Mouse (Mus musculus): ENCODE measurements at regions not wholly inside any gene's neighbourhood (a gene's known extent, or its start where the extent isn't known, plus 50 kb on each side); places are given as distances from the start of the nearest gene placed in this dataset.

DNA sequence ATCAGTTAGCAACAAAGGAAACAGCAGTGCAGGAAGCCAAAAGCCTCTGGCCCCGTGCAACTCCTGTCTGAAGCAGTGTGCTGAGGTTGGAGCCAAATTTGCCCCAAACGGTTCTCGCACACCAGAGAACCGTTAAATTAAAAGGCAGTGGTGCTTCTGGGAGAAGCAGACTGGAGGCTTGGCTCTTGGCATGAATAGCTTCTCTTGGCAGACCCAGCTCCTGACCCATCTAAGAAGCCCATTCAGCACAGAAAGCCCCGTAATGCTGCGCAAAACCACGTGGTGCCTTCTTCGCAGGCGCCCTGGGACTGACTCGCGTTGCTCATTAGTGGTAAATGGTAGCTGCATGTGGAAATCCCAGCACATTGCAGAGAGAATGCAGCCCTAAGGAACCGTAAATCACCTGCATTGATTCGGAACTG is 340.2 kb upstream of the Slc24a2 start:
- DNase-seq (ENCODE audit: extremely low read depth, low read depth, low spot score): no peak

DNA sequence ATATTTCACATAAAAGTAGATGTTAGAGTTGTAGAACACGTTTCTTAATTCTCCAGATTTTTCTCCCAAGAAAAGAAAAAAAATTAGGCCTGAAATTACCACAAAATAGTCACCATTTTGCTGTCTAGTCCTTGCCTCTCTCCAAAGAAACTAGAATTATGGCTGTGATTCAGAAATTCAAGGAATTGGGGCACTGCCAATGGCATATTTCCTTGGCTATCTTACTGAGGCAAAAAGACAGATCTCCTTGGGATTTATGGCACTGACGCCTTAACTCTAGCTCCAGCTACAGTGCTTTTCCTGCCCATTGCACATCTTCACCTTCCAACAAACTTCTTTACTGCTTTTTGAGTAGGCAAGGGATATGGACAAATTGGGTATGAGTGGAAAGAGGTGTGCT is 336.3 kb upstream of the Slc24a2 start:
- no peak for DNase-seq (ENCODE audit: extremely low read depth, low read depth, low spot score)

DNA sequence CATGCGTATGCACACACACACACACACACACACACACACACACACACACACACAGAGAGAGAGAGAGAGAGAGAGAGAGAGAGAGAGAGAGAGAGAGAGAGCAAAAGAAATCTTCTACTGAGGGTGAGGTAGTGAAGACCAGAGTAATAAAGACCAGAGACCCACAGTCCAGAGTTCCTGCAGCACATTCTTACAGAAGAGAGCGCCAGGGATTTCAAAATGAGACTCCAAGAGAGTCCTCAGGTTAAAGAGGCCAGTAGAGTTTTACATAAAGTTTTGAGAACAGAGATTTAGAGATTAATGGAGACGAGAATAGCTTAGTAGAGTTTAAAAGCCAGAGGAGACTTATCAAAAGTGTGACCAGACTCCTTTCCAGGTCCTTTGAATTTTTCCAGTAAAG is 324.6 kb upstream of the Slc24a2 start:
- DNase-seq (ENCODE audit: extremely low read depth, low read depth, low spot score): no peak

Data from fat pad, adult 2 months (tissue).